Mouse (Mus musculus) liver, adult 10 weeks (tissue): Measurements from ENCODE around the gene Gm17409. TPM values are rescaled to one million over a fixed set of nuclear protein-coding genes. Genes with fewer than 3 reads are reported as not detected.

Source experiments
- polyA plus RNA-seq: library from polyadenylated mRNA; stranded (reverse); fragments of 350-450 nt; fragmentation: Illumina TruSeq; extraction: RNeasy Lipid Tissue Mini Kit (QIAGEN cat#74804); gene quantifications from one replicate; pipeline ENCODE4 v1.2.3, GENCODE M21; 2014; ENCODE audit warnings: low read depth, low replicate concordance

The Gm17409 gene
- not detected for polyA plus RNA-seq

GRCm38 (mm10) chr2:58469816-58470215 lies at the start of gene Gm17409:
Gm17409 (plus strand) TSS chr2:58470116.

Other genes with a start within 250 kb of the Gm17409 start
- gene Acvr1c, start 112.2 kb upstream of the Gm17409 start, polyA plus RNA-seq: not detected
- gene Acvr1, start 97.0 kb downstream of the Gm17409 start, polyA plus RNA-seq: 11.8 TPM
- gene Upp2, start 97.2 kb downstream of the Gm17409 start, polyA plus RNA-seq: 384 TPM